Mouse (Mus musculus): ENCODE measurements around the gene Rbm47. TPM values are rescaled to one million over a fixed set of nuclear protein-coding genes. Genes with fewer than 3 reads are reported as not detected.

The Rbm47 gene
- polyA plus RNA-seq, 1 experiment = 24.9 TPM

- Histone ChIP-seq H3K27me3 (ENCODE audit: control insufficient read depth, insufficient read depth, low read length) (no peaks in the 10 kb centered on the region), H3K27ac (ENCODE audit: control insufficient read depth, insufficient read depth, low read depth, low read length) (no peak overlapping the region), H3K36me3 (ENCODE audit: control insufficient read depth, insufficient read depth, low read length) (no peaks in the 10 kb centered on the region), H3K4me3 (ENCODE audit: control insufficient read depth, low read depth, low read length) (no peak overlapping the region), H3K4me1 (ENCODE audit: control insufficient read depth, insufficient read depth, low read length) (no peaks in the 10 kb centered on the region)
- TF ChIP-seq POLR2A (IDR thresholded peaks at IDR 0.05; ENCODE audit: control insufficient read depth, low read depth, low read length) = no peak
- no peak for TF ChIP-seq CTCF (IDR thresholded peaks at IDR 0.05; ENCODE audit: control insufficient read depth, insufficient read depth, insufficient replicate concordance, low read depth, low read length)
Measured at GRCm38 (mm10) chr5:66139171-66139570, 33.7 kb downstream of the Rbm47 start.

GRCm38 (mm10) chr5:66138597-66138996 is 34.3 kb downstream of the Rbm47 start:
- no peaks in the 10 kb centered on the region for H3K36me3 ChIP-seq (ENCODE audit: control insufficient read depth, insufficient read depth, low read length)
- no peak for TF ChIP-seq POLR2A (IDR thresholded peaks at IDR 0.05; ENCODE audit: control insufficient read depth, low read depth, low read length)
- H3K4me3 ChIP-seq (ENCODE audit: control insufficient read depth, low read depth, low read length) = no peak overlapping the region
- no peaks in the 10 kb centered on the region for H3K27me3 ChIP-seq (ENCODE audit: control insufficient read depth, insufficient read depth, low read length)
- no peak overlapping the region for H3K27ac ChIP-seq (ENCODE audit: control insufficient read depth, insufficient read depth, low read depth, low read length)
- H3K4me1 ChIP-seq (ENCODE audit: control insufficient read depth, insufficient read depth, low read length) = no peaks in the 10 kb centered on the region

GRCm38 (mm10) chr5:66137250-66137649 is 35.7 kb downstream of the Rbm47 start:
- H3K36me3 ChIP-seq (ENCODE audit: control insufficient read depth, insufficient read depth, low read length) = no peaks in the 10 kb centered on the region
- TF ChIP-seq POLR2A (IDR thresholded peaks at IDR 0.05; ENCODE audit: control insufficient read depth, low read depth, low read length) = no peak
- no peak for TF ChIP-seq CTCF (IDR thresholded peaks at IDR 0.05; ENCODE audit: control insufficient read depth, insufficient read depth, insufficient replicate concordance, low read depth, low read length)
- no peaks in the 10 kb centered on the region for H3K4me1 ChIP-seq (ENCODE audit: control insufficient read depth, insufficient read depth, low read length)
- H3K4me3 ChIP-seq (ENCODE audit: control insufficient read depth, low read depth, low read length) = no peak overlapping the region
- no peak overlapping the region for H3K27ac ChIP-seq (ENCODE audit: control insufficient read depth, insufficient read depth, low read depth, low read length)
- no peaks in the 10 kb centered on the region for H3K27me3 ChIP-seq (ENCODE audit: control insufficient read depth, insufficient read depth, low read length)

DNA sequence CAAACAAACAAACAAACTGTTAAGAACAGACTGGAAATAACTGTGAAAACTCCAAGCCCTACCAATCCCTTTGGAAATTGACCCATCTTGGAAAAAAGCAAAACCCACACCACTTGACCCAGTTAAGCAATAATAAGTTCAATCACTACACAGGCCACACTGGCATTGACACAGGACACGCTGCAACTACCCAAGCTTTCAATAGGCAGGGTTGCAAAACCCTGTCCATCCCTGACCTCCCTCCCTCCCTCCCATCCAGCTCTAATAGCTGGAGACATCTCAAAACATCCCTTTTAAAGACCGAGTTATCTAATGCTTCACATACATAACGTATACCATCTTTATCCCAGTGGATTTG is 37.1 kb downstream of the Rbm47 start:
- Histone ChIP-seq H3K27ac (ENCODE audit: control insufficient read depth, insufficient read depth, low read depth, low read length) (no peak overlapping the region), H3K4me1 (ENCODE audit: control insufficient read depth, insufficient read depth, low read length) (no peaks in the 10 kb centered on the region), H3K4me3 (ENCODE audit: control insufficient read depth, low read depth, low read length) (no peak overlapping the region), H3K27me3 (ENCODE audit: control insufficient read depth, insufficient read depth, low read length) (no peaks in the 10 kb centered on the region), H3K36me3 (ENCODE audit: control insufficient read depth, insufficient read depth, low read length) (no peaks in the 10 kb centered on the region)
- TF ChIP-seq POLR2A (IDR thresholded peaks at IDR 0.05; ENCODE audit: control insufficient read depth, low read depth, low read length) = no peak
- no peak for TF ChIP-seq CTCF (IDR thresholded peaks at IDR 0.05; ENCODE audit: control insufficient read depth, insufficient read depth, insufficient replicate concordance, low read depth, low read length)

DNA sequence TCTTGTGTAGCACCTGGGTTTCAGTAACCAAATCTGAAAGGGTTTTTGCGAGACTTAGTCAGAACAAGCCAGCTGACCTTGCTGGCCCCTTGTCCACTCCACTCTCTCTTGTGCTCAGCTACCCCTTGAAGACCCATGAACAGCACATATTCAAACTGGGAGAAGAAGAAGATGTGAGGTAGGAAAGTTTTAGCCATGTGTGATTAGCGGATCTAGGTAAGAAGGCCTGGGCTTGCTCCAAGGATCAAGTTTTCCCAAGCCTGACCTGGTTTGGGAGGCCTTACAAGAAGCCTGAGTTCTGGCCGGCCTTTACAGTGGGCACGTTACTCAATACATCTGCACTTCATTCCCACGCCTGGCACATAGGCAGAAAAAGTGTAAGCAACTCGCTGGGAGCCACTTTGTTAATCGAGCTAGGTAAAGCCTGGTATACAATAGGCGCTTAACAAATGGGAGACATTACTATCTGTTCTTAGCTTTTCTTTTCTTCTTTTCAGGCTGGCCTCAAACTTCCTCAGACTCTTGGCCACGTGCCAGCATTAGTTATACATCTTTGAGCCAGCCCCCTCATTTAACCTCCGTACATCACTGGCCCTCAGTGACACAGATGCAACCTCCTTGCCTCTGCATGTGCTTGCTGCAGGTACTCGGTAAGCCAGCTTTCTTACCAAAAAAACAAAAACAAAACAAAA is 37.6 kb downstream of the Rbm47 start:
- H3K4me3 ChIP-seq (ENCODE audit: control insufficient read depth, low read depth, low read length) = no peak overlapping the region
- no peak overlapping the region for H3K27ac ChIP-seq (ENCODE audit: control insufficient read depth, insufficient read depth, low read depth, low read length)
- TF ChIP-seq CTCF (IDR thresholded peaks at IDR 0.05; ENCODE audit: control insufficient read depth, insufficient read depth, insufficient replicate concordance, low read depth, low read length) = no peak
- no peak for TF ChIP-seq POLR2A (IDR thresholded peaks at IDR 0.05; ENCODE audit: control insufficient read depth, low read depth, low read length)
- no peaks in the 10 kb centered on the region for H3K4me1 ChIP-seq (ENCODE audit: control insufficient read depth, insufficient read depth, low read length)
- no peaks in the 10 kb centered on the region for H3K27me3 ChIP-seq (ENCODE audit: control insufficient read depth, insufficient read depth, low read length)
- no peaks in the 10 kb centered on the region for H3K36me3 ChIP-seq (ENCODE audit: control insufficient read depth, insufficient read depth, low read length)

GRCm38 (mm10) chr5:66134578-66134977 is 38.3 kb downstream of the Rbm47 start:
- TF ChIP-seq POLR2A (IDR thresholded peaks at IDR 0.05; ENCODE audit: control insufficient read depth, low read depth, low read length) (no peak), CTCF (IDR thresholded peaks at IDR 0.05; ENCODE audit: control insufficient read depth, insufficient read depth, insufficient replicate concordance, low read depth, low read length) (peak; percentile 26; the same call in 1 of the 2 replicates)
- H3K4me3 ChIP-seq (ENCODE audit: control insufficient read depth, low read depth, low read length) = no peak overlapping the region

DNA sequence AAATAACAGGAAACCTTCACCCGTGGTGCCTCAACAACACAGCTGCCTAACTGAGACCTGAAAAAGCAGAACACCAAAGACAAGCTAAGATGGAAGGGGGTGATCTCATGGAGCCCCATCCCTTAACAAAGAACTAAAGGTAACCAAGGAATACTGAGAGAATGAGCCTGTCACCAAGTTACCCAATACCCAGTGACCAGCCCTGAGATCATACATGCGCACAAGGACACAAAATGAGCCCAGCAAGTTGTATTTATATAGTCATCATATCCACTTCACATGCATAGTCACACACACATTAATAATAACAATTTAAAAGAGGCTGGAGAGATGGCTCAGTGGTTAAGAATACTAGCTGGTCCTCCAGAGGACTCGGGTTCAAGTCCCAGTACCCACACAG is 44.0 kb downstream of the Rbm47 start:
- Histone ChIP-seq H3K4me1 (ENCODE audit: control insufficient read depth, insufficient read depth, low read length) (no peaks in the 10 kb centered on the region), H3K27ac (ENCODE audit: control insufficient read depth, insufficient read depth, low read depth, low read length) (no peak overlapping the region), H3K27me3 (ENCODE audit: control insufficient read depth, insufficient read depth, low read length) (no peaks in the 10 kb centered on the region), H3K4me3 (ENCODE audit: control insufficient read depth, low read depth, low read length) (no peak overlapping the region), H3K36me3 (ENCODE audit: control insufficient read depth, insufficient read depth, low read length) (no peaks in the 10 kb centered on the region)
- TF ChIP-seq CTCF (IDR thresholded peaks at IDR 0.05; ENCODE audit: control insufficient read depth, insufficient read depth, insufficient replicate concordance, low read depth, low read length) = no peak
- no peak for TF ChIP-seq POLR2A (IDR thresholded peaks at IDR 0.05; ENCODE audit: control insufficient read depth, low read depth, low read length)

More at GRCm38 (mm10) chr5:66134578-66134977, 38.3 kb downstream of the Rbm47 start:
- Histone ChIP-seq H3K27me3 (ENCODE audit: control insufficient read depth, insufficient read depth, low read length) (no peaks in the 10 kb centered on the region), H3K36me3 (ENCODE audit: control insufficient read depth, insufficient read depth, low read length) (no peaks in the 10 kb centered on the region), H3K4me1 (ENCODE audit: control insufficient read depth, insufficient read depth, low read length) (no peaks in the 10 kb centered on the region), H3K27ac (ENCODE audit: control insufficient read depth, insufficient read depth, low read depth, low read length) (no peak overlapping the region)
